Mouse (Mus musculus) R1 (cell line): ENCODE results near the gene Pspc1.
"Not testable (repeated sequence)": the region's sequence is repeated elsewhere in the genome, so short reads cannot be mapped to it uniquely, and the experiment has no call there.

ENCODE experiments used
- DNase-seq: peaks from one replicate; pipeline ENCODE4 v3.0.0-alpha.2; 2018; ENCODE audit warnings: low read depth, low spot score

Pspc1 gene

DNA sequence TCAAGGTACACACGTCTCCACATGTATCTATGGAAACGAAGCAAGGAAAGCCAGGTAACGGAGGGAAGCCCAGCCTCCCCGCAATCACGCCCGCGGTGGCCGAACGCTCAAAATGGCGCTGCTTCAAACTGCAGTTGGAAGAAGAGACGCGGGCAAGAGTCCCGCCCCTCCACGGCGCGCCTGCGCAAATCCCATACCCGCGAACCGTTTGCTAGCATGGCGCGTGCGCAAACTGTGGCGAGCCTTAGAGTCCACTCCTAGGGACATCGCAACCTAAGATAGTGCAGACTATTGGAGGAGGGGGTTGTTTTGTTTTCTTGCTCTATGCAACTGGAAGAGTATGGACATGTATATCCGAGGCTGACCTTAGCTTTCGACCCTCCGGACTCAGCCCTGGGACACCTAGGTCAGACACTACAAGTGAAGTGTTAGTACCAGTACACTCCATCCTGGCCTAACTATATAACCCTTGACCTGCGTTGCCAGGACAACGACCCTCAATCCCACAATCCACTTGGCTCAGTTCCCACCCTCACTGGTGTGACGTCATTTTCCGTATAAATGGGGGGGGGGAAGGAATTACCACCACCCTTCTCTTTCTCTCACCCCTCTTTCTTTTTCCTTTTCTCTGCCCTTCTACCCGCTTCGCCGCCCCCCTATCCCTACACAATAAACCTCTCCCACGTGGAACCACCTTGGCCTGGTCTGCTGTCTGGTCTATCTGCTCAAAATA, at the start of gene Pspc1:
Gene Pspc1 (minus strand): TSS at position 117 of the 733 bp plus-strand sequence.
- peak; percentile 98 for DNase-seq

DNA sequence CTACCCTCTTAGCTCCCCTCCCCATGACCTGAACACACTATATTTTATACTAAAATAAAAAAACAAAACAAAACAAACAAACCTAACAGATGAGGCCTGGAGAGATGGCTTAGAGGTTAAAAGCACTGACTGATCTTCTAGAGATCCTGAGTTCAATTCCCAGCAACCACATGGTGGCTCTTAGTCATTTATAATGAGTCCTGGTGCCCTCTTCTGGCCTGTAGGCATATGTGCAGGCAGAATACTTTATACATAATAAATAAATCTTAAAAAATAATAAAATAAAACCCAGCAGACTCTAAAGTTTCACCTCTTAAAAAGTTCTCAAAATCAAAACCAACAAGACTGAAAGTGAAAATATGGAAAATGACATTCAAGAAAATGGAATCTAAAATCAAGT, 46.4 kb upstream of the Pspc1 start:
- DNase-seq = peak; percentile 59

DNA sequence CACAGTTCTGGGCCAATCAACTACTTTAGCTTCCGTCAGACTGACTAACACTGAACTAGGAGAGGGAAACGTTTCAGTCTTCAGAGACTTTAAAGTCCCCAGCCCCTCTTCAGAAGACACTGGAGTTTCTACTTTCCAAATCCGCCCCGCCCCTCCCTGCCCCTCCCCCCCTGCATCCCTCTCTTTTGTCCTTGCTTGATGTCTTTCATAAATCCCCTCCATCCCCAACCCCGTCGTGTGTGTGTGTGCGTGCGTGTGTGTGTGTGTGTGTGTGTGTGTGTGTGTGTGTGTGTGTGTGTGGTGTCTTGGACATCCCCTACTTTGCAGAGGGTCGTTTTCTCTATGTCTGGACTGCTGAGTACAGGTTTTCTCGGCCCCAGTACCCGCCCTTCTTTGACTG, 39.5 kb upstream of the Pspc1 start:
- no peak for DNase-seq

DNA sequence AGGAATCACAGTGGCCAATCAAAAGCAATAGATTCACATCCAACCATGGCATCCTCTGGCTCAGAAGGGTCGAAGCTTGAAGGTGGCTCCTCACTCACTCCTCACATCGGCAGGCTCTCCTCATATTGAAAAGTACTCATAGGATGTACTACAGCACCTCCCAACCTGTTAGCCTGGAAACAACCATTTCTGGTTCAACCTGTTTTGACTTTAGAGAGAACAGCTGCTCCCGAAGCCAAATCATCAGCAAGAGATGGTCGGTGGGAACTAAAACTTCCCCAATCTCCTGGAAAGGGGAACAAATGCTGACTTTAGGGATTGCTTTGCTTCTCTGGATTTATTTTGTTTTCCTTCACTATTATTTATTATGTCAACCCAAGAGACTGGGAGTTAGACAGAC, 39.0 kb upstream of the Pspc1 start:
- DNase-seq = no peak

DNA sequence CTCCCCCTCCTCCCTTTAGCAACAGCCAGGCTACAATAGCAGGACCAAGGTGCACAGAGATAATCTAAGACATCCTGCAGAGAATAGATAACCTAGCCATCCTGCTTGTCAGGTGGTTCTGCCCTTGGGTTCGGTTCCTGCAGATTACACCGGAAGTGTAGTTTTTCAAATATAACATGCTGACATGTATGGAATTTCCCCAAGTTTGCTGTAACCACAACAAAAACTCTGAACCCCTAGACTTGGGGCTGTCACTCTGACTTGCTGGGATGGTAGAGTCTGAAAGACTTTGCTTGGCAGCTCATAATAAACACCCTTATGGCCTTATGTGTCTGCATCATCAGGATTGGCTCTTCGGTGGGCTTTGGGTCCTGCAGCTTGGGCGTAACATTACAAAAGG, 38.4 kb upstream of the Pspc1 start:
- DNase-seq = no peak

DNA sequence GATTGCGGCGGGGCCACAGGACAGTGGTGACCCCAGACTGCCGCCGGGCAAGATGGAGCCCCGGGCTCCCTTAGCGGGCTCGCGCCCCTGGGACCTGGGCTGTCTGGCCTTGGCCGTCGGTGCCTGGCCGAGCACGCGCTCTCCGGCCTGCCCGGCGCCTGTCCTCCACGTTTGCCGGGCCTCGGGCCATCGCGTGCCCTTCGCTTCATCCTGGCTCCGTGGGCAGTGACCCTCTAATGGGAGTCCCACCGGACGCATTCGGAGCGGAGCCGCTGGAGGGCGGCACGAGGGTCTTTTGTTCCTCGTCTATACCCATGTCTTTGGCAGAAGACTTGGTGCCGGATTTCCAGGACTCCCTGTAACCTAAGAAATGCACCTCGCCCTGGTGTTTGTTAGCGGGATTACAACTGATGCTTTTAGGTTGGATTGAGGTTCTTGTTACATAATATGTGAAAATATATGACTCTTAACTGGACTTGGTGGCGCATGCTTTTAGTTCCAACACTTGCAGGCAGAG, 34.5 kb upstream of the Pspc1 start:
- peak; percentile 95 for DNase-seq

DNA sequence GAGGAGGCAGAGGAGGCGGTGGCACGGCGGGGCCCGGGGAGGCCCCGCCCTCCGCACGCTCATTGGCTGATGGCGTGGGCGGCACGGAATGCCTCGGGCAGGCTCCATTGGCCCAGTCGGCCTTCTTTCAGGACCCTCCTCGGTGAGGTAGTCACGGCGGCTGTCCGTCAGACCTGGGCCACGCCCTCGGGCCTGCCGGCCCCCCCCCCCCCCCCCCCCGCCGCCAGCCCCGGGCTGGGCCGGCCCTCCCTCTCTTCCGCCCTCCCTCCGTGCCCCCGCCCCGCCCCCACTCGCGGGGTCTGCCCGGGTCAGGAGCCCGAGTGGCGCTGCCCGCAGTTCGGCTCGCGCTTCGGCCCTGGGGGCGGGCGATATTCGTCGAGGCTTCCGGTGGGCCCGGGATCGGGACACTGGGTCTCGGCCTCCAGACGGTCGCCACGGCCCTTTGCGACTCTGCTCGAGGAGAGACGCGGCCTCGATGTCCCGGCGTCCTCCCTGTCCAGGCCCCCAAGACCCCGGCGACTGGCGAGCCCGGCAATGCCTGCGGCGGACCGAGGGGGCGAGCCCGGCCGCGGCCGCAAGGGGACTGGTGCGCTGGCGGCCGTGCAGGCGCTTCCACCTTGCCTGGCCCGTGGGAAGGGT, 33.7 kb upstream of the Pspc1 start, which contains the start of gene Zmym5:
Gene Zmym5 (minus strand): TSS at position 16 of the 639 bp plus-strand sequence.
- peak; percentile 73 for DNase-seq

DNA sequence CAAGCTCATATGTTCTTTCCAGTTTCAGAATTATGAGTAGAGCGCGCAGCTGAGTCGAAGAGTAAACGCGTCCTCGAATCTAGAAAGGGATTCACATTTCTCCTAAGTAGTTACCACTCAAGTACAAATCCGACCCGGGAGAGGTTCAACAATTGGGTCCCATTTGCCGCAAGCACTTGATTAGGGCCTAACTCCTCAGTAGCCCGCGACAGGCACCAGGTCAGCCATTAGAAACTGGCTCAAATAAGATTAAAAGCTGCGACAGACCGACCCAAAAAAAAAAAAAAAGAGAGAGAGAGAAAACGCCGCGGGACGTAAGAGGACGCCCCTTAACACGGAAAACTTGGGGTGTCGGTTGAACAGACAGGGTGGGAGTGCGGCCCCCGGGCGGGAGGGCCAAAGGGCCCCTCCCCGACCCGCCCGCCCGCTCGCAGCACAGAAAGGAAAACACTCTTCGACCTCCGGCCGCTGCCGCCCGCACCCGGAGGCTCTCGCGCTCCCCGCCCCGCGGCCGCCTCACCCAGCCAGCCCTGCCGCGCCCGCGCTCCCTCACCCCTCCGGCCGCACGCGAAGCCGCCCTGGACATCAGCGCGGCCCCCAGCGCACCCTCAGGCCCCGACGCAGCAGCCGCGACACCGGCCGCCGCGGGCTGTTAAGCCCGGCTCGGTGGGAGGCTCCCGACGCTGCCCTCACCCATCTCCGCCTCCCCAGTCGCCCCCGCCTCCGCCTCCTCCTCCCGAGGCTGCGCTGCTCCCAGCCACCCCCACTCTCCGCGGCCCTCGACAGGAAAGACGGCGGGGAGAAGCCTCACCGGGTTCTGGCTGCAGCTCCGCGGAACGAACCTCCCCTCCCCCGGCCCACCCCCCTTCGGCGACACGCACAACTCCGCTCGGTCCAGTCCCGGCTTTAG, 32.9 kb upstream of the Pspc1 start:
- DNase-seq = peak; percentile 56

DNA sequence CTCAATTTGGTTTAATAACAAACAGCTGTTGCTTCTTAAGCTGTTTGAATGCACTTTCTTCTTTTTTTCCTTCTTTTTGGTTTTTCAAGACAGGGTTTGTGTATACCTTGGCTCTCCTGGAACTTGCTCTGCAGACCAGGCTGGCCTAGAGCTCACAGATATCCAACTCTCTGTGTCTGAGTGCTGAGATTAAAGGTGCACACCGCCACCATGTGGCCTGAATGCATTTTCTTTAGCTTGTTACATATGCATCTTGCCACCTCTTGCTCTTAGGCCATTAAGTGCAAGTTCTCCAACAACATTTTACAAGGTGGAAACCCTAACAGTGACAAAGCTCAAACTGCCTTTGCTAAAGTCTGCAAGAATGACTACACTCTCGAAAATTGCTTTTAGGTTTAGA, 15.1 kb upstream of the Pspc1 start:
- peak; percentile 64 for DNase-seq

DNA sequence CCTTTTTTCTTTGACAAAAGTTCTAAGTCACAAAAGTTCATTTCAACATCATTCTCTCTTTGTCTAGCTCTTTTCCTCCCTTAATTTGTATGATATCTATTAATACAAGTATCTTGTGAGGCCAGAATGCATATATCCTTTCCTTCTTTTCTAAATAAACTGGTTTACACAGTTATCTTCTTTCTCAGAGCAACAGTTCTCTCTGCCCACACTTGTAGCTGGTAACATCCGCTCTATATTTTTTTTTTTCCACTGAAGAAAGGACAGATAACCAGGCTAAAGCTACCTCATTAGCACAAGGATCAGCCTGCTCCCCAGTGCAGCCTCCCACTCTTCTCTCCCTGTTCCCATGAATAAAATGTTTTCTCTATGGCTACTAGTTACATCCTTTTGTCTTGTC, 6.5 kb upstream of the Pspc1 start:
- DNase-seq = no peak

DNA sequence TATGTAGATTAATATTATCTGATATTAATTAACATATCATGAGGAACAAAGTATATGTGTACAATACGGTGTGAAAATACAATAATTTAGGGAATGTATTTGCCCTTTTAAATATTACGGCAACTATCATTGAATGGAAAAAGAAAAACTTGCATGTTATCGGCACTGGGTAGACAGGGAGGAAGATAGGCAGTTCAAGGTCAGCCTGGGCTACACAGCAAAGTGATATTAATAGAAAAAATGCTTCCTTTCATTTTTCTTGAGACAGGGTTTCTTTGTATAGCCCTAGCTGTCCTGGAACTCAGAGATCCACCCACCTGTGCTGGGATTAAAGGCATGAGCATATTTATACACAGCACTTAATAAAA, 801 bp upstream of the Pspc1 start:
- DNase-seq = no peak

DNA sequence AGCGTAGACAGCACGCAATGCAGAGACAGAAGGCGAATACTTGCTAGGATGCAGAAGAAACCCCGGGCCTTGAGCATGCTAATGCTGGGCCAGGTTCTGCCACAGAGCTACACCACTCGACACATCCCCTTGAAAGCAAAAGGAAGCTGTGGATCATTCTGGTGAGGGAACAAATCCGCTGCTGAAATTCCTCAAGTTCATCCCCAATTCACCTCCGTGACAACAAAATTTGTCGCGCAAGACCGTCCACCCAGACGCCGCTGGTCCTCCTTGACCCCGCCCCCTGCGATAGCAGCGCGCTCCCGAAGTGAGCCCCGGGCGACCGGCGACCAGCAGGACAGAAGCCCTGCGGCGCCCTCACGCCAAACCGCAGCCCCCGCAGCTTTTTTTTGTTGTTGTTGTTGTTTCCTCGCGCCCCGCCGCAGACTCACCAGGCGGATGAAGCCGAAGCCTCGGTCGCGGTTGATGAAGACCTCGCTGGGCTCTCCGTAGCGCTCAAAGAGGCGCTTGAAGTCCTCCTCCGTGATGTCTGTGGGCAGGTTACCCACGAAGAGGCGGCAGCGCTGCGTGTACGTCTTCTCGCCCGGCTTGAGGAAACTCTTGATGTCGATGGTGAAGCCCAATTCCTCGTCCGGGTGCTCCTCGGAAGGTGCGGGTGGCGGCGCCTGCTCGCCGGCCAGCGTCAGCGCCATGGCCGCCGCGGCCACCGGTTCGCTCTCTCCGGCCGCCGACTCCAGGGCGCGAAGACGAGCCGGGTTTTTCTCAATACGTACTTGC, 568 bp downstream of the Pspc1 start:
- DNase-seq = peak; percentile 60

DNA sequence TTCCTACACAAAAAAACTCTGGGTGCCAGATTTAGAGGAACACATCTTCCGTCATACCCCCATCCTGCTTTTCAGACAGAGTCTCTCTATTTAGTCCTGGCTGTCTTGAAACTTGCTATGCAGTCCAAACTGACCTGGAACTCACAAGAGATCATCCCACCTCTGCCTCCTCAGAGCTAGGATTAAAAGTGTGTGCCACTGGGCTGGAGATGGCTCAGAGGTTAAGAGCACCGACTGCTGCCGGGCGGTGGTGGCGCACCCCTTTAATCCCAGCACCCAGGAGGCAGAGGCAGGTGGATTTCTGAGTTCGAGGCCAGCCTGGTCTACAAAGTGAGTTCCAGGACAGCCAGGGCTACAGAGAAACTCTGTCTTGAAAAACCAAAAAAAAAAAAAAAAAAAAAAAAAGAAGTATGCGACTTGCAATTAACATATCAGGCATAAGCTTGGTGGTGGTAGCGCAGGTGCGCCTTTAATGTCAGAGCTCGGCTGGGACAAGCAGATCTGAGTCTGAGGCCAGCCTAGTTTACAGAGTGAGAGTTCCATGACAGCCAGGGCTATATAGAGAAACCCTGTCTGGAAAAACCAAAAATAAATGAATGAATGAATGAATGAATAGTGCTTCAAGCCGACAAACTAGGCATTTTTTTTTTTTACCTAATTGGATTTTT, 1.4 kb downstream of the Pspc1 start:
- DNase-seq = no peak

DNA sequence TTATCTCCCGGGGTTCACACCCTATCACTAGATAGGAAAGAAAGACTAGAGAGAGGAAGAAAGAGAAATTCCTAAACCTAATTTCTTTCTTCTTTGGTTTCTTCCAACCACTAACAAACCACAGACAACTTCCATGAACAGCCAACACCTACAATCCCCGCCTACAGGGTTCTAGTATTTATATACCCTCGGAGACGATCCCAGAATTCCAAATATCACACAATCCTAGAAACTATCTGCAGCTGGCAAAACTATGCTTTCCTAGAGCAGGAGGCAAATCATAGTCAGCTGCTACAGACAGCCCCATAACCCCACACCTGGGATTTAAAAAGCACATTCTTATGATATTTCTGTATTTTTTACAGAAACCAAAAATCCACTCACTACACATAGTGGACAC, 2.7 kb downstream of the Pspc1 start:
- DNase-seq = no peak

DNA sequence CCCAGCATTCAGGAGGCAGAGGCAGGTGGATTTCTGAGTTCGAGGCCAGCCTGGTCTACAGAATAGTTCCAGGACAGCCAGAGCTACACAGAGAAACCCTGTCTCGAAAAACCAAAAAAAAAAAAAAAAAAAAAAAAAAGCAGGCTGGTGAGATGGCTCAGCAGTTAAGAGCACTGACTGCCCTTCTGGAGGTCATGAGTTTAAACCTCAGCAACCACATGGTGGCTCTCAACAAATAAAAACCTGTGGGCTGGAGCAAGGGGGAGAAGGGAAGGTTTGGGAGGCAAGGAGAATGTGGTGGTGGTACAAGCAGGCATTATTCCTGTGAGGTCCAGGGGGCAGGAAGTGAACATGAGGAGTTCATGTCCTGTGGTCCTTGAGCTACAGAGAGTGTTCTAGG, 11.7 kb downstream of the Pspc1 start:
- peak; percentile 40 for DNase-seq

DNA sequence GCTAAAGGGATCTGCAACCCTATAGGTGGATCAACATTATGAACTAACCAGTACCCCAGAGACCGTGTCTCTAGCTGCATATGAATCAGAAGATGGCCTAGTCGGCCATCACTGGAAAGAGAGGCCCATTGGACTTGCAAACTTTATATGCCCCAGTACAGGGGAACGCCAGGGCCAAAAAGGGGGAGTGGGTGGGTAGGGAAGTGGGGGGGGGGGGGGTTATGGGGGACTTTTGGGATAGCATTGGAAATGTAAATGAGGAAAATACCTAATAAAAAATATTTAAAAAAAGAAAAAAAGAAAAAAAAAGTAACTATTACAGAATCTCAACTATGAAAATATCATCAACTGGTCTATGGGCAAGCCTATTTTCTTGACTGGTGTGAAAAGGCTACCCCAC, 13.0 kb downstream of the Pspc1 start:
- not testable (repeated sequence) for DNase-seq

DNA sequence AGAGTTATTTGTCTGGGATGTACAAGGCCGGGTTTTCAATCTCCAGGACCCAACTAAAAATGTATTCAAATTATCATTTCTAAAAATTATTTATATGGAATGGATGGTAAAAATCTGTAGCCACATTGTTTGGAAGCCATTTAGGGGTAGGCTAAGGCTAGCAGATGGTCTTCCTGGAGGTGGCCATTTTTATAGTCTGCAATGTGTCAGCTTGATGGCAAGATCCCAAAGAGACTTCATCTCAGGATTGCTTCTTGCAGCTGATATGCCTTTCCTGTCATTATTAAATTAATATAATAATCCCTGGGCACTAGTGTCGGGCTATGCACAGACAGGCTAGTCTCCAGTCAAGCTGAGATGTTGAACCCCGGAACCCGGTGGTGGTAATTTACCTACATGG, 26.8 kb downstream of the Pspc1 start:
- no peak for DNase-seq

DNA sequence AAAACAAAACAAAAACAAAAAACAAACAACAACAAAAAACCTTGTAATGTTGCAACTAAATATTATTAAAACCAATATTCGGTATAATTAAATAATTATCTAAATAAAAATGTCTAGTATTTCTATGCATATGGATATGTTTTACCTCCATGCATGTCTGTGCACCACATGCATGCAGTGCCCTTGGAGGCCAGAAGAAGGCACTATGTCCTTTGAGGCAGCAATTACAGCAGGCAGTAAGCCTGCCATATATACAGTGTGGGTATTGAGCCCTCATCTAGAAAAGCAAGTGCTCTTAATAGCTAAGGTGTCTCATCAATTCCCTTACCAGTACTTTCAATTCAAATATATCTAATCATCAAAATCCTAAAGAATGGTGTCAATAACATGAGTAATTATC, 37.9 kb downstream of the Pspc1 start:
- DNase-seq = peak; percentile 44

DNA sequence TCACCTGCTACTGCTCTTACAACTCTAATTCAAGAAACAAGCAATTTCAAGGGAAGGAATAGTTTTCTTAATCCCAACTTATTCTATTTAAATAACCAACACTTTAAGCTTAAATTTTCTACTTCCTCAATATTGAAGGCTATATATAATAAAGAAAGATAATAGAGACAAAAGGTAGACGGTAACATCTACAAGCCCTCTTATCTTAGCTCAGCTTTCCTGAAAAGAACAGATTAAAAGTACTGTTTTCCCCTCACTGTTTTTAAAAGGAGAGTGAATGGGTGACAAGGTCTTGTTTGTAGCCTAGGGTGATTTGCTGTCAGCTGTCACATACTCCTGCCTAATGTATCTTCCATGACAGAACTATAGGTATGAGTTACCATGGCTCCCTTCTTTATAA, 51.6 kb downstream of the Pspc1 start:
- no peak for DNase-seq

DNA sequence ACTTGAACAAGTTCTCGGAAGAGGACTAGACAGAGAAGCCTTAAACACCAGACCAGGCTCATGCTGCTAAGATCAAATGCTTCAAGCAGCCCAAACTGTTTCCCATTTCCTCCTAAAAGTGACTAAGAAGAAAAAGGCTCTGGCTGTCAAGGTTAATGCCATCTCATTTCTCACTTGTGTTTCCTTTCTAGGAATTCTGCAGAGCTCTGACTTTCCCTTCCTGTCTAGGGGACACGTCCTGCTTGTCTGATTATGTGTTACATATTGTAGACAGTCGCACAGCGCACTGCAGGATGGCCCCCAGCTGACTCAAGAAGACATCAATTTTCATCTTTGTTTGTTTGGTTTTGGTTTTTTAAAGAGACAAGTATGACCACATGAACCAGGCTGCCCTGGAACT, 72.4 kb downstream of the Pspc1 start:
- DNase-seq = no peak

DNA sequence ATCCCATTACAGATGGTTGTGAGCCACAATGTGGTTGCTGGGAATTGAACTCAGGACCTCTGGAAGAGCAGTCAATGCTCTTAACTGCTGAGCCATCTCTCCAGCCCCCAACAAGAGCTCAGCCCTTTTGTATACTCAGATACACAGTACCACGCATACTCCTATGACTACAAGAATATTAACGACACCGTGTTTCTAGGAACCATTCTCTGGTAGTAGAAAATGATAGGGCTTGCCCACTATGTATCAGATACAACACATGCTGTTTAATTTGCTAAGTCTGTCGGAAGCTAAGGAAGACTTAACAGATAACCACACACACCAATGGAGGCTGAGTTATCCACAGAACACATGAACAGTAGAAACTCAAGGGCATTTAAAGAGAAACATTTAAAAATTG, 75.5 kb downstream of the Pspc1 start:
- no peak for DNase-seq
